Mouse (Mus musculus) CH12.LX (cell line): ENCODE results near the gene Vmn1r127.
"Not testable (repeated sequence)": the region's sequence is repeated elsewhere in the genome, so short reads cannot be mapped to it uniquely, and the experiment has no call there.

Experiments
- CHD1 ChIP-seq: IDR thresholded peaks from 2 replicates; pipeline ENCODE4 v1.6.1; 2012; ENCODE audit warnings: low read depth, low read length, improper control_type of control experiment, inconsistent platforms
- CTCF ChIP-seq, 2 experiments: IDR thresholded peaks in 1 of 2; conservative IDR thresholded peaks in 1 of 2; 2 replicates each; pipeline ENCODE4 v1.5.1; 2011 to 2012; ENCODE audit warnings: low read depth in 2 of 2, low read length in 2 of 2, improper control_type of control experiment in 1 of 2, inconsistent platforms in 1 of 2, mild to moderate bottlenecking in 1 of 2, moderate library complexity in 1 of 2
- ELF1 ChIP-seq: IDR thresholded peaks from 2 replicates; pipeline ENCODE4 v1.6.1; 2014; ENCODE audit warnings: low read depth, mild to moderate bottlenecking, inconsistent platforms, low read length, improper control_type of control experiment
- EP300 ChIP-seq: IDR thresholded peaks from 2 replicates; pipeline ENCODE4 v1.6.1; 2011; ENCODE audit warnings: low read length, improper control_type of control experiment
- JUN ChIP-seq: IDR thresholded peaks from 2 replicates; pipeline ENCODE4 v1.6.1; 2011; ENCODE audit warnings: low read depth, mild to moderate bottlenecking, low read length, improper control_type of control experiment, moderate library complexity; ENCODE audit not compliant: insufficient read depth
- MAFK ChIP-seq: IDR thresholded peaks from 2 replicates; pipeline ENCODE4 v1.6.1; 2011; ENCODE audit warnings: low read length, improper control_type of control experiment; ENCODE audit not compliant: insufficient replicate concordance
- POLR2A ChIP-seq: IDR thresholded peaks from 2 replicates; pipeline ENCODE4 v1.6.1; 2011; ENCODE audit warnings: low read depth, mild to moderate bottlenecking, improper control_type of control experiment, low read length
- TCF12 ChIP-seq: IDR thresholded peaks from 2 replicates; pipeline ENCODE4 v1.6.1; 2014; ENCODE audit warnings: low read depth, mild to moderate bottlenecking, inconsistent platforms, low read length, improper control_type of control experiment
- USF1 ChIP-seq: IDR thresholded peaks from 2 replicates; pipeline ENCODE4 v1.6.1; 2014; ENCODE audit warnings: low read depth, mild to moderate bottlenecking, inconsistent platforms, low read length, improper control_type of control experiment

DNA sequence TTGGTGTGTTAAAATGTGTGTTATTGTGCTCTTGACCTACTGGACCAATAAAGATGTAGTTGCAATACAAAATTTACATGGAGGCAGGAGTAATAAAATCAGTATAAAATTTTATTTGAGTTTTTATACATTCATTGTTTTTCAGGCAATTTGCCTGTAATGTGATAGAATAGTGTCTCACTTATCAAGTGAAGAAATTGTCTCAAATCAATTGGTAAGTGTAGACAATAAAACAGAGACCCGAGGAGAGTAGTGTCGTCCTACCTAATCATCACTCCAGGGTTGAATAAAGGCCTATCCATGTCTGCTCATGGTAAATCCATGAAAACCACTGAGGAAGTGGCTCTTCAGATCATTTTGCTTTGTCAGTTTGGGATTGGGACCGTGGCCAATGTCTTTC, 47.8 kb downstream of the Vmn1r127 start, which contains the start of gene Vmn1r125:
- TF ChIP-seq POLR2A; ELF1; TCF12; USF1; CTCF (conservative IDR thresholded peaks at IDR 0.05 in 1 of 2, IDR thresholded peaks at IDR 0.05 in 1 of 2; ENCODE audit: low read depth in 2 of 2, low read length in 2 of 2); JUN; MAFK; EP300; CHD1: not testable (repeated sequence)
